Mouse (Mus musculus) kidney, adult 2 months (tissue): ENCODE results near the gene Pls3. TPM values are rescaled to one million over a fixed set of nuclear protein-coding genes. Genes with fewer than 3 reads are reported as not detected.

Experiments
- DNase-seq: peaks from one replicate; pipeline ENCODE4 v3.0.0; 2021
- H3K27ac ChIP-seq: fragments of 200-500 bp; 2 replicates; pipeline ENCODE4 v1.5.1; 2012; ENCODE audit warnings: low read depth, low read length, control low read depth, inconsistent platforms; ENCODE audit not compliant: insufficient read depth
- H3K27me3 ChIP-seq: fragments of 200-500 bp; replicated peaks from 2 replicates; pipeline ENCODE4 v1.6.1; 2012; ENCODE audit warnings: mild to moderate bottlenecking, moderate library complexity, low read length, inconsistent platforms; ENCODE audit not compliant: control insufficient read depth, insufficient read depth
- H3K36me3 ChIP-seq: fragments of 200-500 bp; 2 replicates; pipeline ENCODE4 v1.6.1; 2012; ENCODE audit warnings: mild to moderate bottlenecking, moderate library complexity, low read length, inconsistent platforms; ENCODE audit not compliant: control insufficient read depth, insufficient read depth
- H3K4me1 ChIP-seq: fragments of 200-500 bp; 2 replicates; pipeline ENCODE4 v1.6.1; 2011; ENCODE audit warnings: low read length; ENCODE audit not compliant: control insufficient read depth, insufficient read depth
- H3K4me3 ChIP-seq: fragments of 200-500 bp; 2 replicates; pipeline ENCODE4 v1.5.1; 2011; ENCODE audit warnings: mild to moderate bottlenecking, low read depth, low read length, control low read depth; ENCODE audit not compliant: insufficient read depth
- CTCF ChIP-seq: fragments of 200-500 bp; conservative IDR thresholded peaks from 2 replicates; pipeline ENCODE4 v1.5.1; 2011; ENCODE audit warnings: low read depth, mild to moderate bottlenecking, control low read depth, low read length, moderate library complexity, mixed read lengths; ENCODE audit not compliant: insufficient read depth, insufficient read length
- POLR2A ChIP-seq: fragments of 200-500 bp; IDR thresholded peaks from one replicate; pipeline ENCODE4 v1.6.1; 2011; ENCODE audit warnings: low read depth, low read length, control low read depth
- WGBS: fragments of 180-500 bp; shearing (Covaris S2); methylation state at CpG from one replicate; pipeline ENCODE4 v1.1.7; 2018; 5-methylcytosine and 5-hydroxymethylcytosine counted together
- polyA plus RNA-seq: library from polyadenylated mRNA; depleted of rRNA; stranded (reverse); fragments of >200 nt; gene quantifications from 2 replicates; pipeline ENCODE4 v1.2.3, GENCODE M21; 2012

Gene Pls3
- polyA plus RNA-seq, 1 experiment, result 15.7 TPM

DNA sequence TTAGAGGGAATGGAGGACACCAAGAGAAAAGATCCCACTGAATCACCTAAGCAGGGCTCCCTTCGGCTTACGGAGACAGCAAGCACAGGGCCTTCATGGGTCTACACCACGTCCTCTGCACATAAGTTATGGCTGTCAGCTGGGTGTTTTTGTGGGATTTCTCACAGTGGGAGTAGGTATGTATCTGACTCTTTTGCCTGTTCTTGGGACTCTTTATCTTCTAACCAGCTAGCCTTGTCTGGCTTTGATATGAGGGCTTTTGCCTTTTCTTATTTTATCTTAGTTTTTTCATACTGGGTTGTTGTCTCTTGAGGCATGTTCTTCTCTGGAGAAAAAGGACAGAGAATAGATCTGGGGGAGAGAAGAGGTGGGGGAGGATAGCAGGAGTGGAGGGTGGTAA is 20.7 kb downstream of the Pls3 start:
- Histone ChIP-seq H3K36me3 (no peaks in the 10 kb centered on the region), H3K27me3 (no peaks in the 10 kb centered on the region), H3K4me3 (no peak overlapping the region), H3K27ac (no peak overlapping the region), H3K4me1 (no peaks in the 10 kb centered on the region)
- DNase-seq, result no peak
- TF ChIP-seq POLR2A (no peak), CTCF (no peak)
- 95% methylated on average over 3 of the region's 3 CpGs for WGBS

DNA sequence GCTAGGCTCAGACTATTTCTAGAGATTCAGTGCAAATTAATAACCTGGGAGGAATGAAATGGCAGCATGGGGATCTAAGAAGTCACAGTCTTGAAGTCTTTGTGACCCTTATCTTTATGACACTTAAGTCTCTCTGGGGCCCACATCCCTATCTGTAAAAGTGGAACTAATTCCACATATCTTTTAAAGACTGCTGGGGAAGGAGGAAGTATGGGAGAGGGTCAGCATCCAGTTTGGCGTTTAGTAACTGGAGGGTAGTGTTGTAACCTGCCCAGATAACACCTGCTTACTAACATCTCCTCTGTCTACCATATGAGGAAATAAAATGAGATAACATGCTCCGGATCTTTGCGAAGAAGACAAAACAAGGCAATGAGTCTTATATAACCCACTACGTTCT is 30.7 kb downstream of the Pls3 start:
- WGBS, result 79% methylated on average over 4 of the region's 4 CpGs
- no peaks in the 10 kb centered on the region for H3K27me3 ChIP-seq
- no peaks in the 10 kb centered on the region for H3K36me3 ChIP-seq
- H3K27ac ChIP-seq, result no peak overlapping the region
- H3K4me3 ChIP-seq, result no peak overlapping the region
- DNase-seq, result no peak
- peaks cover 3% of the 10 kb centered on the region; the same call in 1 of the 2 replicates for H3K4me1 ChIP-seq
- TF ChIP-seq CTCF (no peak), POLR2A (no peak)

DNA sequence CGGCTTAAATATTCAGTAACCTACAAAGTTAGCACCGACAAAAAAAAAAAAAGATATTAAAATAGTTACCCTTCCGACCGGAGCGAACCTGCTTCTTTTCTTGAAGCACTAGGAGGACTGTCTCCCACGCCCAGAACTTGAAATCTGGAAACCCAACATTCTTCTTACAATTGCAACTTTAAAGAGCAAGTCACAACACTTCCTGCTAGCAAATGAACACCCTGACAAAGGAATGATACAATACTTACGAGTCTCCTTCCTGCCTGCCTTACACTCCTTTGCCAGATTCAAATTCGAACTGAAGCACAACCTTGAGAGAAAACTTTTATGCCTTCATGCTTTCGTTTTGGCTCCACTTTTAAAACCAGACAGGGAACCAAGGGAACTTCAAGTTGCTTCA is 32.1 kb downstream of the Pls3 start:
- DNase-seq, result peak; percentile 19
- Histone ChIP-seq H3K27me3 (no peaks in the 10 kb centered on the region), H3K36me3 (no peaks in the 10 kb centered on the region), H3K27ac (peak overlapping the region; percentile 38; the same call in 1 of the 2 replicates), H3K4me3 (no peak overlapping the region), H3K4me1 (peaks cover 3% of the 10 kb centered on the region; the same call in 1 of the 2 replicates)
- WGBS, result 26% methylated on average over 9 of the region's 9 CpGs
- no peak for TF ChIP-seq CTCF
- no peak for TF ChIP-seq POLR2A

DNA sequence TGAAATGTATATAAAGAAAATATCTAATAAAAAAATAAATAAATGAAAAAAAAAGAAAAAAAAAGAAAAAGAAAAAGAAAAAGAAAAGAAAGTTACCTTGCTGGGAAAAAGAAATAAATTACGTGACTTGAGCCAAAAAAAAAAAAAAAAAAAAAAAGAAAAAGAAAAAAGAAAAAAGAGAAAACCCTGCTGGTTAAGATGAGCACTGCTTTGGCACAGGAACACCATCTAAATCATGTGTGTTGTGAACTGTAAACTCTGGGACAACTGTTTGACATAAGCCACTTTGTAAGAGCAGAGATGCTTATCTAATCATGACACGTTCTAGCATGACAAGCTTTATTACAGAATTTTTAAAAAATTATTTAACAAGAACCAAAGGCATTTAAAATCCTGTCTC is 32.9 kb downstream of the Pls3 start:
- 53% methylated on average over 2 of the region's 2 CpGs for WGBS
- H3K4me3 ChIP-seq, result no peak overlapping the region

DNA sequence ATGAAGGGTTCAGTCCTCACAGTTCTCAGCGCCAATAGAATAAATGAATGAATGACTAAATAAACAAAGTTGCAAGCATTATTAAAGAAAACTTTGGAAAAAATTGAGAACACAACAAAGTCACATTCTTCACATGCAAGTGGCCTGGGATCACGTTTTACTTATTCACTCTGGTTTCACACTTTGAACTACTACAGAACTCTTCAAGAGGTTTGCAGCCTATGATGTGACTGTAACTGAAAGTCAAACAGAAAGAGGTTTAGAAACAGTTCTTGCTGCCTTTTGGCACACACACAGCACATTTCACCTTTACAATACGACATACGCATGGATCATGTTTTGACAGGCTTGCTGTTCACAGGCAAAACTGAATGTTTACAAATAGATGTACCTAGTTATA is 34.7 kb downstream of the Pls3 start:
- Histone ChIP-seq H3K4me1 (peaks cover 3% of the 10 kb centered on the region; the same call in 1 of the 2 replicates), H3K36me3 (no peaks in the 10 kb centered on the region), H3K4me3 (no peak overlapping the region), H3K27me3 (no peaks in the 10 kb centered on the region), H3K27ac (no peak overlapping the region)
- no peak for TF ChIP-seq CTCF
- TF ChIP-seq POLR2A, result no peak
- 66% methylated on average over 4 of the region's 4 CpGs for WGBS
- DNase-seq, result no peak

More for the DNA sequence above, 32.9 kb downstream of the Pls3 start:
- no peaks in the 10 kb centered on the region for H3K27me3 ChIP-seq
- no peak overlapping the region for H3K27ac ChIP-seq
- peaks cover 3% of the 10 kb centered on the region; the same call in 1 of the 2 replicates for H3K4me1 ChIP-seq
- DNase-seq, result no peak
- TF ChIP-seq POLR2A (no peak), CTCF (no peak)
- no peaks in the 10 kb centered on the region for H3K36me3 ChIP-seq

DNA sequence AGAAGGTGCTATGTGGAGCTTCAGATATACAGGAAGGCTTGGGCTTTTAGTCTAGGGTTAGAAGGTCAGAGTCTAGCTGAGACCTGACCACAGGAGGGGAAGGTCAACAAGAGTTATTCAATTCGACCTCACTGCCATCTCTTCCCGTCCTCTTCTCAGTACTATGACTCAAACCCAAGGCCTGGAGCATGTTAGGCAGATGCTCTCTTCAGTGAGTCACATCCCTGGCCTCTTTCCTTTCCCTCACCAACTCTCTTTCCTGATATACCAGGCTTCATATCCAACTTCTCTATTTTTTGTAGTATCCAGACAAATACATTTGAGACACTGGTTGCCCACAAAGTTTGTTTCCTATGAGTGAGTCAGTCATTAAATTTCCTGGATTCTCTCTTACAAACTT is 40.1 kb downstream of the Pls3 start:
- WGBS, result 76% methylated on average over 2 of the region's 2 CpGs
- Histone ChIP-seq H3K4me3 (no peak overlapping the region), H3K27ac (no peak overlapping the region), H3K4me1 (no peaks in the 10 kb centered on the region; the same call in 1 of the 2 replicates), H3K36me3 (no peaks in the 10 kb centered on the region), H3K27me3 (no peaks in the 10 kb centered on the region)
- DNase-seq, result no peak
- TF ChIP-seq CTCF (no peak), POLR2A (no peak)

DNA sequence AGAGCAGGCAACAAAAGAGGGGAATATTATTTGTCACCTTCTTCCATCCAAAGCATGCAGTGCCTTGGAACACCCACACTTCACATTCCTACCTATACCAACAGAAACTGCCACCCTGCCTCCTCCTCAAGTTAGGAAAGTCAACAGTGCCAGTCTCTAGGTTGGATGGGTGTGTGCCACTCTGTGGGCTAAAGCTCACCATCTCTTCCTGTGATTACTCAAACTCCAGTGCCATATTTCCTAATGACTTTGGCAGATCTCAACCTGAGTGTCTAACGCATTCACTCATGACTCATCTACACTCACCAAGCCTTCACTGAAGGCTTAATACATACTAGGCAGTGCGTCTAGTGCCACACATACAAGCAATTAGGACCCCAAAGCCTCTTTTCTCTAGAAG is 40.7 kb downstream of the Pls3 start:
- no peak overlapping the region for H3K4me3 ChIP-seq
- H3K36me3 ChIP-seq, result no peaks in the 10 kb centered on the region
- no peaks in the 10 kb centered on the region for H3K4me1 ChIP-seq
- 89% methylated on average over 2 of the region's 2 CpGs for WGBS
- H3K27ac ChIP-seq, result no peak overlapping the region
- H3K27me3 ChIP-seq, result no peaks in the 10 kb centered on the region
- DNase-seq, result no peak
- TF ChIP-seq CTCF, result no peak
- no peak for TF ChIP-seq POLR2A

DNA sequence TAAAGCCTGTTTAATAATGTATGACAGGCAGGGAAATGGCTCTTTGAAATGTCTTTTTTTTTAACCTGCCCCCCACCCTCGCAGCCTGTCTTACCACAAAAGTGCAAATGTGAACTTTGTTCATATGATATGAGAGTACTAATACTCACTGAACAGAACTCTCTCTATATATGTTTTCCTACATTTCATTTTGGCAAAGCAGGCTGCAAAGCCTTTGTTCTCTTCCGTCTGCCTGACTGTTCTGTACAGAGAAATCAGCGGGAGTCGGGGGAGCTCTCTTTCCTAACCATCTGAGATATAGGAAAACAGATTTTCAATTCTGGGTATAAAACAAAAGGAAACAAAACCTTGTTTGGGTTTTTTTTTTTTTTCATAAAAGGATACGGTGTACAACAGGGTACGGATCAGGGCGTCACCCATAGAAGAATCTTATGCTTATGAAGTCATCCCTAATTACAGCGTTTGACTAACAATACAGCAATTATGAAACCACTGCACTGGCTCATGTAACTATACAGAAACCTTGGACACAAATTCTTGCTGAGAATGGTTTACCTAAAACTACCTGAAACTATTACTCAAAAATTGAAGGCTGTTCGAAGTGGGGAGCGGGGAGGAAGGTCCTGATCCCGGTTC is 41.9 kb downstream of the Pls3 start:
- no peak overlapping the region for H3K4me3 ChIP-seq
- H3K4me1 ChIP-seq, result no peaks in the 10 kb centered on the region
- TF ChIP-seq CTCF (no peak), POLR2A (no peak)
- no peaks in the 10 kb centered on the region for H3K36me3 ChIP-seq
- 66% methylated on average over 11 of the region's 11 CpGs for WGBS
- peak; percentile 1 for DNase-seq
- no peaks in the 10 kb centered on the region for H3K27me3 ChIP-seq
- peak overlapping the region; percentile 46; the same call in 1 of the 2 replicates for H3K27ac ChIP-seq
